Mouse (Mus musculus) erythroblast, embryonic 14.5 days (primary cell): ENCODE data around the gene Dock1.

Source experiments
- GATA1 ChIP-seq: IDR thresholded peaks from 2 replicates; pipeline ENCODE4 v1.6.1; 2012; ENCODE audit warnings: low read length, inconsistent platforms, mixed read lengths
- TAL1 ChIP-seq: IDR thresholded peaks from 3 replicates; pipeline ENCODE4 v1.6.1; 2012; ENCODE audit warnings: low read length, inconsistent platforms, mixed read lengths

DNA sequence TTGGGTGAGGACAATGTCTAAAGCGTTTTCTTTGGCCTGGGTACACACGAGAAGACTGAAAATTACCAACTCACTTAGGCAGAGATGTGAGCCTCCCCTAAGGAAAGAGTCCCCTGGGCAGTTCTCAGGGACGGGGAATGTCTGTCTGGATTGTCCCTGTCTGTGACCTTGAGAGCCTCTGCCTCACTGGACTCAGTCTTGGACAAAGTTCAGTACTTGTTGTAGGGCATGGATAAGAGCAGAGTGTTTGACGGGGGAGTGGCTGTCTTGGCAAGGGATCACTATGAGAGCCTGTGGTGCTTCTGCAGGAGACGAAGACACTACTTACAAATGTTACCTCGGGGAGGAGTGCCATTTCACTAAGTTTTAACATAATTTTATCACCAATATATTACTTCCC is 210.0 kb downstream of the Dock1 start:
- TF ChIP-seq TAL1 (no peak), GATA1 (no peak)
